Mouse (Mus musculus) cerebellum, adult 2 months (tissue): Measurements from ENCODE around the gene Pld2. TPM values are rescaled to one million over a fixed set of nuclear protein-coding genes. Genes with fewer than 3 reads are reported as not detected.

Source experiments
- DNase-seq, 2 experiments: peaks; one replicate each; pipeline ENCODE4 v3.0.0; 2021
- H3K27ac ChIP-seq: fragments of 200-500 bp; 2 replicates; pipeline ENCODE4 v1.5.1; 2012; ENCODE audit warnings: low read length, control low read depth, inconsistent platforms; ENCODE audit not compliant: insufficient read depth
- H3K27me3 ChIP-seq: fragments of 200-500 bp; 2 replicates; pipeline ENCODE4 v1.6.1; 2012; ENCODE audit warnings: inconsistent platforms, mild to moderate bottlenecking, low read length, moderate library complexity; ENCODE audit not compliant: control insufficient read depth, insufficient read depth
- H3K4me1 ChIP-seq: fragments of 200-500 bp; 2 replicates; pipeline ENCODE4 v1.6.1; 2011; ENCODE audit warnings: low read length; ENCODE audit not compliant: control insufficient read depth, insufficient read depth
- H3K4me3 ChIP-seq: fragments of 200-500 bp; replicated peaks from 2 replicates; pipeline ENCODE3; 2011; ENCODE audit warnings: mild to moderate bottlenecking, low read depth, low read length, control low read depth; ENCODE audit not compliant: insufficient read depth
- CTCF ChIP-seq: fragments of 200-500 bp; IDR thresholded peaks from 2 replicates; pipeline ENCODE4 v1.5.1; 2011; ENCODE audit warnings: low read depth, mild to moderate bottlenecking, control low read depth, low read length, moderate library complexity, borderline replicate concordance; ENCODE audit not compliant: insufficient read depth
- POLR2A ChIP-seq: fragments of 200-500 bp; IDR thresholded peaks from 2 replicates; pipeline ENCODE4 v1.6.1; 2011; ENCODE audit warnings: low read length, control low read depth, borderline replicate concordance; ENCODE audit not compliant: insufficient read depth
- WGBS: fragments of 180-500 bp; shearing (Covaris S2); methylation state at CpG from one replicate; pipeline ENCODE4 v1.1.7; 2018; 5-methylcytosine and 5-hydroxymethylcytosine counted together
- polyA plus RNA-seq: library from polyadenylated mRNA; depleted of rRNA; stranded (reverse); fragments of >200 nt; gene quantifications from 2 replicates; pipeline ENCODE4 v1.2.3, GENCODE M21; 2012

The Pld2 gene
- polyA plus RNA-seq, 1 experiment = 21.3 TPM

- TF ChIP-seq POLR2A = no peak
- TF ChIP-seq CTCF = no peak
- Histone ChIP-seq H3K27me3 (no peaks in the 10 kb centered on the region), H3K4me3 (no peak within 1 kb of the TSS), H3K4me1 (no peaks in the 10 kb centered on the region), H3K27ac (no peak within 1 kb of the TSS)
- no peak for DNase-seq
- WGBS = 71% methylated on average over 6 of the region's 6 CpGs
Observed at GRCm38 (mm10) chr11:70532839-70533238, 7.0 kb upstream of the Pld2 start, which contains the start of gene Gm40193. Gene Gm40193 (minus strand): TSS chr11:70532939.

GRCm38 (mm10) chr11:70539423-70539822, 441 bp upstream of the Pld2 start:
- Histone ChIP-seq H3K4me1 (no peaks in the 10 kb centered on the region), H3K27ac (no peak overlapping the region), H3K4me3 (peak overlapping the region; percentile 36), H3K27me3 (no peaks in the 10 kb centered on the region)
- TF ChIP-seq CTCF = no peak
- no peak for TF ChIP-seq POLR2A
- no peak for DNase-seq
- WGBS = 18% methylated on average over 9 of the region's 9 CpGs

- no peak overlapping the region for H3K27ac ChIP-seq
- 76% methylated on average over 7 of the region's 7 CpGs for WGBS
Observed at GRCm38 (mm10) chr11:70540928-70541327, 1.1 kb downstream of the Pld2 start.

GRCm38 (mm10) chr11:70541415-70541814, 1.6 kb downstream of the Pld2 start:
- Histone ChIP-seq H3K4me1 (no peaks in the 10 kb centered on the region), H3K27me3 (no peaks in the 10 kb centered on the region), H3K27ac (no peak overlapping the region), H3K4me3 (no peak overlapping the region)
- 21% methylated on average over 5 of the region's 5 CpGs for WGBS
- TF ChIP-seq POLR2A (no peak), CTCF (no peak)
- DNase-seq = no peak

More at GRCm38 (mm10) chr11:70540928-70541327, 1.1 kb downstream of the Pld2 start:
- TF ChIP-seq CTCF = no peak
- TF ChIP-seq POLR2A = no peak
- no peaks in the 10 kb centered on the region for H3K27me3 ChIP-seq
- no peaks in the 10 kb centered on the region for H3K4me1 ChIP-seq
- H3K4me3 ChIP-seq = no peak overlapping the region
- no peak for DNase-seq

GRCm38 (mm10) chr11:70544496-70544895, 4.6 kb downstream of the Pld2 start:
- no peaks in the 10 kb centered on the region for H3K27me3 ChIP-seq
- H3K4me1 ChIP-seq = no peaks in the 10 kb centered on the region
- no peak overlapping the region for H3K4me3 ChIP-seq
- 71% methylated on average over 7 of the region's 7 CpGs for WGBS
- DNase-seq = no peak
- no peak overlapping the region for H3K27ac ChIP-seq
- TF ChIP-seq CTCF (no peak), POLR2A (no peak)

- no peak for TF ChIP-seq CTCF
- TF ChIP-seq POLR2A = no peak
- no peak for DNase-seq
- no peak overlapping the region for H3K4me3 ChIP-seq
- H3K27me3 ChIP-seq = no peaks in the 10 kb centered on the region
- H3K27ac ChIP-seq = no peak overlapping the region
- H3K4me1 ChIP-seq = no peaks in the 10 kb centered on the region
- 81% methylated on average over 8 of the region's 8 CpGs for WGBS
Observed at GRCm38 (mm10) chr11:70551526-70551925, 11.7 kb downstream of the Pld2 start.

- DNase-seq = no peak
- H3K4me3 ChIP-seq = no peak overlapping the region
- TF ChIP-seq POLR2A = no peak
- no peak for TF ChIP-seq CTCF
- WGBS = 25% methylated on average over 7 of the region's 7 CpGs
- H3K4me1 ChIP-seq = no peaks in the 10 kb centered on the region
- H3K27ac ChIP-seq = no peak overlapping the region
- no peaks in the 10 kb centered on the region for H3K27me3 ChIP-seq
Observed at GRCm38 (mm10) chr11:70553940-70554339, 14.1 kb downstream of the Pld2 start.

- WGBS = 90% methylated on average over 9 of the region's 9 CpGs
- Histone ChIP-seq H3K27ac (no peak overlapping the region), H3K4me3 (no peak overlapping the region), H3K4me1 (no peaks in the 10 kb centered on the region), H3K27me3 (no peaks in the 10 kb centered on the region)
- no peak for TF ChIP-seq POLR2A
- TF ChIP-seq CTCF = no peak
- no peak for DNase-seq
Observed at GRCm38 (mm10) chr11:70557545-70557944, 17.7 kb downstream of the Pld2 start.

- 2% methylated on average over 2 of the region's 2 CpGs for WGBS
- H3K27me3 ChIP-seq = no peaks in the 10 kb centered on the region
- peaks cover 6% of the 10 kb centered on the region for H3K4me1 ChIP-seq
- TF ChIP-seq POLR2A (no peak), CTCF (no peak)
- H3K4me3 ChIP-seq = peak overlapping the region; percentile 84
- no peak overlapping the region for H3K27ac ChIP-seq
- no peak for DNase-seq
Observed at GRCm38 (mm10) chr11:70561937-70562286, 22.0 kb downstream of the Pld2 start.
